Mouse (Mus musculus): ENCODE results near the gene Fam222a.

DNA sequence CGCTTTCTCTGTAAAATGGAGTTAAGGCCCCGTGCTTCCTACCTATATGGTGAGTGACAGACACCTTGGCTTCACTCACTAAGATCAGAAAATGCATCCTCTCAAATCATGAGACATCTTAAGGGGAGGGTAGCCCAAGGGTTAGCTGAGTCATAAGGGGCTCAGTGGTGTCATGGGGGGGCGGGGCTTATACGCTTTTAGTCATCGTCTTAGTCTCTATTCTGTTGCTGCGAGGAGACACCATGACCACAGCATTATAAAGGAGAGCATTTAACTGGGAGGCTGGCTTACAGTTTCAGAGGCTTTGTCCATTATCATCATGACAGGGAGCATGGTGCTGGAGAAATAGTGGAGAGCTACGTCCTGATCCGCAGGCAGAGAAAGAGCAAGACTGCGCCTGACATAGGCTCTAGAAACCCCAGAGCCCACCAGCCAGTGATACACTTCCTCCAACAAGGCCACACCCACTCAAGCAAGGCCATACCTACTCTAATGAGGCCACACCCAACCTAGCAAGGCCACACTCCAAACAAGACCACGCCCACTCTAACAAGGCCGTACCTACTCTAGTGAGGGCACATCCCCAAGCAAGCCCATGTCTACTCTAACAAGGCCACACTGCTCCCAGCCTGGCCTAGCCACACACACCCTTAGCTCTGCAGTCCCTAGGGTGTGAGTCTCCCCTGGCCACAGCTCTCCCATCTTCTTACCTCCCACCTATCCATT lies 48.7 kb downstream of the Fam222a start:
- TF ChIP-seq CTCF (conservative IDR thresholded peaks at IDR 0.05; ENCODE audit: low read length): no peak
- no peak for TF ChIP-seq NANOG (IDR thresholded peaks at IDR 0.05; ENCODE audit: borderline replicate concordance, low read length)
